Mouse (Mus musculus) brain, embryonic 14.5 days (tissue): ENCODE data around the gene Phf3.

Experiments used
- CTCF ChIP-seq: fragments of 200-500 bp; IDR thresholded peaks from 2 replicates; pipeline ENCODE4 v1.5.1; 2012; ENCODE audit warnings: inconsistent platforms, mild to moderate bottlenecking, moderate library complexity, borderline replicate concordance; ENCODE audit not compliant: insufficient read depth, insufficient read length; ENCODE audit errors: extremely low read depth
- POLR2A ChIP-seq: fragments of 200-500 bp; IDR thresholded peaks from 2 replicates; pipeline ENCODE4 v1.6.1; 2012; ENCODE audit warnings: mild to moderate bottlenecking, inconsistent platforms, borderline replicate concordance; ENCODE audit not compliant: poor library complexity, insufficient read depth, insufficient read length, severe bottlenecking; ENCODE audit errors: extremely low read depth

- TF ChIP-seq CTCF (no peak), POLR2A (no peak)
Observed at GRCm38 (mm10) chr1:30835512-30835911, 38.2 kb downstream of the Phf3 start.
